Mouse (Mus musculus) lung, postnatal 25 days (tissue): ENCODE measurements around the gene Troap.
A peak's percentile ranks its signal among the peaks of the same experiment; 100 is the strongest.
"Not testable (repeated sequence)": the region's sequence is repeated elsewhere in the genome, so short reads cannot be mapped to it uniquely, and the experiment has no call there.

Experiments used
- DNase-seq: peaks from one replicate; pipeline ENCODE4 v3.0.0; 2022; ENCODE audit warnings: low spot score

The Troap gene

DNA sequence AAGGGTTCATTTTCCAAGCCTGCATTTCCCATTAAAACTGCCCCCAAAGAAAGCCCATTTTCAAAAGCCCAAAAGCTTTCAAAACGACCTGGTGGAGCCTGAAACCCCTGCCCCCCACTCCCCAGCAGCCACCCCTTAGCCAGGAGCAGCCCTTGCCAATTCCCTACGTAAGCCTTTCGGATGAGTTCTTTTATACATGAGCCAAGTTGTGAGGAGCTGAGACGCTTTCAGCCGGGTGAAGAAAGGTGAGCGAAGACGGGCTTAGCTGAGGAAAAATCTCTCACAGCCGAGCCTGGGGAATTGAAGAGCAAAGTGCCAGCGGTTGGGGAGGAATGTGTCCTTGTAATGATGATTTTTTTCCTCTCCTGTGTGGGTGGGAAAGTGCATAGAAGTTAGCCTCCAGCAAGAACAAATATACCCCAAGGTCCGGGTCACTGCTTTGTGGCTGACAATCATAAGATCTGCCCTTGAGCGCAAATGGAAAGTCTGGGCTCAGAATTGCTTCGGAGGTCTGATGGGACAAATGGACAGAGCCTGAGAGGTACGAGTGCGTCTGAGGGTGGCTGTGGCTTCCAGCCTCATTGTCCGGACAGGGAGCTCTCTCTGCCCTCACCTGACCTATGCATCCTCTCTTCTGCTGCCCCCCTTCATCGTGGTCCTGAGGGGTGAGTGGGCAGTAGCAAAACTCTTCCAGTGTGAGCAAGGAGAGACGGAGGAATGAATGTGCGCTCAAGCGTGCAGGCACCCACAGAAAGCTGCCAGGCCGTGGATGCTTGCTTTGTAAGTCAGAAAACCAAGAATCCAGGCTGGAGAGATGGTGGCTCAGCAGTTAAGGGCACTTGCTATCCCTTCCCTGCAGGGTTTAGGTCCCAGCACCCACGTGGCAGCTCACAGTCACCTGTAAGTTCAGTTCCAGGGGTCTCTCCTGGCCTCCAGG is 33.2 kb upstream of the Troap start:
- no peak for DNase-seq

DNA sequence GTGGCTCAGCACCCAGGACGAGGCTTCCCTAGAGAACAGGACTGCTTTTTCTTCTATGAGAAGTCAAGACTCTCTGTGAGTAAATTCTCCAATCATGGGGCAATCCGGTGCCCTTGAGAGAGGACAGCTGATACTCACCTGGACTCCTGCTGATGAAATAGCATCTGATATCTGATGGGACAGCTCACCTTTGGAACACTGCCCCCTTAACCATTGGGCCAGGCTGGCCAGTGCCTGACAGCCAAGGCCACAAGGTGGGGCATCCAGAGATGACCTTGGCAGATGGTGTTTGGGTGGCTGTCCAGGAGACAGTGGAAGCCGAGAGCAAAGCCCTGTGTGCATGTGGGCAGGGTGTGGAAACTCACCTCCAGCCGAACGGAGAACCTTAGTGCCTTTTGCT is 32.0 kb upstream of the Troap start:
- no peak for DNase-seq

DNA sequence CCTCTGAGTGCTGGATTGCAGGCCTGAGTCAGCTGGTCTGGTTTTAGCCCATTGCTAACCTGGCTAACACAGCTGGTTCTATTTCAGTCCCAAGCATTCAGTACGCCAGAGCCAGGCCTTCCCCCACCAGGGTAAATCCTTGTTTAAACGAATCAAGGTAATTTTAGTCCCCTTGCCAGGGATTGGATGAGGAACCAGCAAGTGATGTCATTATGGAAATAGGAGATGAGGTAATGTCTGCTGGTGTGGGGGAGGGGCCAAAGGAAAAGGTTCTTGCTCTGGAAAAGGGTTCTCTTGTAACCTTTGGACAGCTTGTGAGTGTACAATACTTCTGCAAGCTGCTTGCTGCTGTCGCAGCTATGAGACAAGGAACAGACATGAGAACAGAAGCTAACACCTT is 29.5 kb upstream of the Troap start:
- DNase-seq: no peak

DNA sequence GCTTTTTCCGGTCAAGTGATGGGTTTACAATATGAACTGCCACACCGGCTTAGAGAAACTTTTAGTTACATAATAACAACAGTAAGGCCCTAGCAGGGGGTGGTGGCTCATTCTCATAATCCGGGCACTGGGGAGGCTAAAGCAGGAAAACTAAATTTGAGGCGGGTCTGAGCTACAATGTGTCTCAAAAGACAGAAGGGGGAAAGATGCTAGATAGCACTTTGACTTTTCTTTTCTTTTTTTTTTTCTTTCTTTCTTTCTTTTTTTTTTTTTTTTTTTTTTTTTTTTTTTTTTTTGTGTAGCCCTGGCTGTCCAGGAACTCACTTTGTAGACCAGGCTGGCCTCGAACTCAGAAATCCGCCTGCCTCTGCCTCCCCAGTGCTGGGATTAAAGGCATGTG is 28.6 kb upstream of the Troap start:
- DNase-seq: not testable (repeated sequence)

DNA sequence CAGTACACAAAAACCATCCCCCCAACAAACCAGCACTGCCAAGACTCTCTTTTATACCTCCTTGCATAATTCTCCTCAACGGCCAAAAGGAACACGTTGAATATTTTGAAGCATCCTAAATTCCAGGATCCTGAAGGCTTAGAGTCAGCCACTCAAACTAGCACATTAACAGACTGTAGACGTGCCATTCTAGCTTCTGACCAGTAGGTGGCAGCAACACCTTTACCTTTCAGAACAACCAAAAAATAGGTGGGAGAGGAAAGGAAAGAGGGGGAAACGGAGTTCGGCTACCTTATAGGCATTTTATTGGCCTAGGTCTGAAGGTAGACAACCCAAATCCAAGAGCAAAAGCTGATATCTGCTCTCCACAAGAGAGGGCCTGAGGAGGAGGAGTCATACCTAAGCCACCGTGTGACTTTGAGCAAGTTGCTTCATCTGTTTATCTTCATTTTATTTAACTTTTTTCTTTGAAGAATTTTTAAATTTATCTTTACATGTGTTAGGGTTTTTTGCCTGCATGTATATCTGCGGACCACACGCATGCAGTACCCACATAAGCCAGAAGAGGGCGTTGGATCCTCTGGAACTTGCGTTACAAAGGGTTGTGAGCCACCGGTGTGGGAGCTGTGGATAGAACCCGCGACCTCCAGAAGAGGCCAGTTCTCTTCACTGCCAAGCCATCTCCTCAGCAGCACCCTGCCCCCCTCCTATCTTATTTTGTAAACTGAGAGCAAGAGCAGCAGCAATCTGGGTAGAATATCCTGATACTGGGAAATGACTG is 24.7 kb upstream of the Troap start:
- peak; percentile 58 for DNase-seq

DNA sequence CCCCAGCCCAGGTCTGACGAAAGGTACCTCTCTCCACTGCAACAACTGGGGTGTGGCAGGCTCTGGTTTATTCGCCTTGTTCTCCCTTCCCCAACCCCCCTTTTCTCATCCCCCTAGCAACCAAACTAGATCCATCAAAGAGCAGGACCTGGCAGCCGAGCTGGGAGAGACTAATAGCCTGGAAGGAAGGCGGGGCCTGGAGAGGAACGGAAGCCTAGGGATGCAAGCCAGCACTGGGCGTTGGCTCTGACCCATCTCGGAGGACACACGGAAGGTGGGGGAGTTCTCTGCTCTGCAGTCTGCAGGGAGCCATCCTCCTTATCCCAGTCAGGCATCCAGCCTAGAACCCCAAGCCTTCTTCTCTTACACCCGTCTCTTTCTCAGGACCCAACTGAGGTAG is 21.0 kb upstream of the Troap start:
- DNase-seq: no peak

DNA sequence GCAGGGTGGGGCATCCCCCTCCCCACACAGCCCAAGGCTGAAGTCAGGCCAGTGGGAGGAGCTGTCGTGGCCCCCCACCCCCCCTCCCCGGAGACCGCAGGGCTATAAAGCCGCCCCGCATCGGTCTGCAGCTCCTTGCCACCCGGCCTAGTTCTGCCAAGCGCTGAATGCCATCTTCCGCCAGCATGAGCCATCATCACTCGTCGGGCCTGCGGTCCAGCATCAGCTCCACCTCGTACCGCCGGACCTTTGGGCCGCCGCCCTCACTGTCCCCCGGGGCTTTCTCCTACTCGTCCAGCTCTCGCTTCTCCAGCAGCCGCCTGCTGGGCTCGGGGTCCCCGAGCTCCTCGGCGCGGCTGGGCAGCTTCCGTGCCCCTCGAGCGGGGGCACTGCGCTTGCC is 19.3 kb upstream of the Troap start, which contains the start of gene Prph:
TSS of gene Prph (plus strand) at position 135 of the 400 bp plus-strand sequence.
- no peak for DNase-seq

DNA sequence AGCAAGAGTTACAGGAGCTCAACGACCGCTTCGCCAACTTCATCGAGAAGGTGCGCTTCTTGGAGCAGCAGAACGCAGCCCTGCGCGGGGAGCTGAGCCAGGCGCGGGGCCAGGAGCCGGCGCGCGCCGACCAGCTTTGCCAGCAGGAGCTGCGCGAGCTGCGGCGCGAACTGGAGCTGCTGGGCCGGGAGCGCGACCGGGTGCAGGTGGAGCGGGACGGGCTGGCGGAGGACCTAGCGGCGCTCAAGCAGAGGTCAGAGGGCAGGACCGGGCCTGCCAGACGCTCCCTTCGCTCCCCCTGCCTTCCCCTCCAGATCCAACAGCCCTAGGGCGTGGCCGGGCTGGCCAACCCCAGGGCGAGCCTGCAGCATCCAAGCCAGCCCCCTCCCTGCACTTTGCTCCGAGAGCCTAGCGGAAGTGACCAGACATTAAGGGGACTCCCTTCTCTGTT is 18.8 kb upstream of the Troap start:
- DNase-seq: no peak

DNA sequence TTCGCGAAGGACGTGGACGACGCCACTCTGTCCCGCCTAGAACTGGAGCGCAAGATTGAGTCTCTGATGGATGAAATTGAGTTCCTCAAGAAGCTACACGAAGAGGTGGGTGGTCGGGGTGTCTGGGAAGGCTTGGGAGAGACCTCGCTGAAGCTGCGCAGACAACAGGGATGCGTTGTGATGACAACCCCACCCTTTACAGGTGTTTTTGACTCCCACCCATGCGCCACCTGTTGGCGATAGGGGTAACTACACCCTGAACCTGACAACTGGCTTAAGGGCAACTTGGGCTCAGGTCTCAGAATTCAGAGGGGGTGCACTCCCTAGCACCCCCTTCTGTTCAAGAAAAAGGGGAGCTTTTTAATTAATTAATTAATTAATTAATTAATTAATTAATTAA is 18.0 kb upstream of the Troap start:
- no peak for DNase-seq

DNA sequence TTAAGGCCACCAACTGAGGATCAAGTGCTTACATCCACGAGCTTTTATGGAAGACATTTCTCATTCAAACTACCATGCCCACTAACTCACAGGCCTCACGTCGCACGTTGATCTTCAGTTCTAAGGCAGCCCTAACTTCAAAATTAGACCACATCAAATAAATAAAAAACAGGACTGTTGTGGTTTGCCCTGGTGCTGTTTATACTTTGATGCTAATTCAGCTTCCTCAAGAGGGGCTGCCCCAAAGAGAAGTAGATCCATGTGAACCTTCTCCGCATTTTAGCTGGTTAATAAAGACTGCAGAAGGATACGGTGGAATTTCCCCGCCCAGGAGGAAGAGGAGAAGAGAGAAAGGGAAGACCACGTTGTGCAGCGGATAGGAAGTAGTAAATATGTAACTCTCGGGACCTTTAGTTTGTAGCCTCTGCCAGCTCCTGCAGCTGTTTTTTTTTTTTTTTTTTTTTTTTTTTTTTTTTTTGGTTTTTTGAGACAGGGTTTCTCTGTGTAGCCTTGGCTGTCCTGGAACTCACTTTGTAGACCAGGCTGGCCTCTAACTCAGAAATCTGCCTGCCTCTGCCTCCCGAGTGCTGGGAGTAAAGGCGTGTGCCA is 8.7 kb upstream of the Troap start:
- DNase-seq: no peak

DNA sequence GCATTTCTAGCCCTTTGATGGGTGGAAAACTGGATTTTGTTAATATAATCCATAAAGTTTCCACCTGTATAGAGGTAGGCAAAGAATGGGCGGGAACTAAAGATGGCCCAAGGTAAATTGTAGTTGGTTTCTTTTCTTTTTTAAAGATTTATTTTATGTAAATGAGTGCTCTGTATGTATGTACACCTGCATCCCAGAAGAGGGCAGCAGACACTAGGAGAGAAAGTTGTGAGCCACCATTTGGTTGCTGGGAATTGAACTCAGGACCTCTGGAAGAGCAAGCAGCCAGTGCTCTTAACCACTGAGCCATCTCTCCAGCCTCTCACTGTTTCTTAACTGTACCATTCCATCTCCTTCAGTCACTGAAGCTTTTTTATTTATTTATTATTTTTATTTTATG is 2.4 kb upstream of the Troap start:
- no peak for DNase-seq

DNA sequence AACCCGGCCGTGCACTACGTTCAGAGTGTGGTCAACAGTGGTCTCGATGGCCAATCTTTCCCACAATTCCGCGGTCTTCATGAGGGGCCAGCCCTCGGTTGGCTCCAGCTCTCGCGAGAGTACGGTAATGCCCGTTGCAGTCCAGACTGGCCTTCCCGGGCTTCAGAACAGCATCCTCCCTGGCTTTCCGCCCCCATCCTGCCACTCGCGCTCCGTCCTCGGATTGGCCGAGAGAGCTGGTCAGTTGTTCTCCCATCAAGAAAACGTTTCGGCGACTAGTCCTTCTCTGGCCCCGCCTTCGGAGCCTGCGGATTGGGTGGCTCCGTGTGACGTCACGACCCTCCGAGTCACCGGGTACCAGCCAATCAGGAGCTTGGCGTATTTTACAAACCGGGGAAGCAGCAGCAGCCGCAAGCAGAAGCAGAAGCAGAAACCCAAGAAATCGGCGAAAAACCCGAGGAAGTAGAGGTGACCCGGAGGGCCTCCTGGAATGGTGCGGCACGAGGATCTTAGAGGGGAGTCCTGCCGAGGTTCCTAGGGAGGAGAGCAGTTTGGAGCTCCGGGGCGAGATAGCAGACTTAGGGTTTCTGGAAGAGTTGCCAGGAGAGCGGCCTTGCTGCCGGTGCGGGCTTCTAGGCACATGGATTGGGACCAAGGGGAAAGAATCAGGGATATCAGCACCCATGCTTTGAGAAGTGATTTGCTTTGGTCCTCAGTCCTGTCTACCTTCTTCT is 392 bp downstream of the Troap start:
- DNase-seq: peak; percentile 98

DNA sequence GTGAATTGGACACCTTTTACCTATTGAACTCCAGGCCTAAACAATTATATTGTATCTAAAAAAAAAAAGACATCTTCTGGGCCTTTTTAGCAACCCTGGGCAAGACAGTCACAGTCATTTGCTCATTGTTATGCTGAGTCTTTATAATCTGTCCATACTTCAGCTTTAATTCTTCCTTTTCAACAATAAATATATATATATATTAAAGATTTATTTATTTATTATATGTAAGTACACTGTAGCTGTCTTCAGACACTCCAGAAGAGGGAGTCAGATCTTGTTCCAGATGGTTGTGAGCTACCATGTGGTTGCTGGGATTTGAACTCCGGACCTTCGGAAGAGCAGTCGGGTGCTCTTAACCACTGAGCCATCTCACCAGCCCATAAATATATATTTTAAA is 1.6 kb downstream of the Troap start:
- not testable (repeated sequence) for DNase-seq

DNA sequence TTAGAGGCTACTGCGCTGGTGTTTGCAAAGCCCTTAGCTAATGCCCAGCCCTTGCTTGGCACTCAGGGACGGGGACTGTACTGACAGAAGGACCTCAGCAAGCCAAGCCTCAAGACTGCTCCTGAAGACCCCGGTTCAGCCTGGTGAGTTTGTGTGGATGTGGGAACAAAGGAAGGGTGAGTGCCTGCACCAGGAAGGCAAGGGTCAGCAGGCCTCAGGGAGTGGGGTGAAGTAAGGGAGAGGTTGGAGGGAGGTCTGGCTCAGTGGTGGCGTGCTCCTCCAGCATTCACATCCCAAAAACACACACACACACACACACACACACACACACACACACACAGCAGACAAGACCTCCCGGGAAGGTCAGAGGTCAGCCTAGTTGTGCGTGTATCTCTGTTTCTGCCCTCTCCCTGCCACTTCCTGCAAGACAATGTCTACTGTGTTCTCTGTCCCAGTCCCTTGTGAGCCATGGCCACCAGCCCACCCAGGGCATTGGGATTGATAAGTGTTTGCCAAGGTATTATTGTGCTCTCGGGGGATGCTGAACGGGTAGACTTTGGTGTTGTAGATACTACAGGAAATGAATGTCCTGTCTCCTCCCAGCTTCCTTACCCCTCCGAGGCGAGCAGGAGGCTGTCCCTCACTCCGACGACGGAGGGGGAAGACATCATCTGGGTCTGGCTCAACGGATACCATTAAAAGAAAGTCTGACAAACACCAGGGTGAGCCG is 4.0 kb downstream of the Troap start:
- no peak for DNase-seq

DNA sequence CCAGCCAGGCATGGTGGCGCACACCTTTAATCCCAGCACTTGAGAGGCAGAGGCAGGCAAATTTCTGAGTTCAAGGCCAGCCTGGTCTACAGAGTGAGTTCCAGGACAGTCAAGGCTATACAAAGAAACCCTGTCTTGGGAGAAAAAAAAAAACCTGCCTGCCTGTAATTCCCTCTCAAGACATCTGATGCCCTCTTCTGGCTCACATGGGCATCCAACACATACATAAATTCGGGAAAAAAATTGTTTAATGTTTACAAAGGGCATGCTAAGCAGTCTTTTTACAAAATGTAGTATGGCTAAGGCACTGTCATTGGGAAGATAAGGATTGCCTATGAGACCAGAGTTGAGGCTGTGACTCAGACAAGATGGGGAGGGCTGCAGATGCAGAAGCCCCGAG is 5.4 kb downstream of the Troap start:
- DNase-seq: no peak

DNA sequence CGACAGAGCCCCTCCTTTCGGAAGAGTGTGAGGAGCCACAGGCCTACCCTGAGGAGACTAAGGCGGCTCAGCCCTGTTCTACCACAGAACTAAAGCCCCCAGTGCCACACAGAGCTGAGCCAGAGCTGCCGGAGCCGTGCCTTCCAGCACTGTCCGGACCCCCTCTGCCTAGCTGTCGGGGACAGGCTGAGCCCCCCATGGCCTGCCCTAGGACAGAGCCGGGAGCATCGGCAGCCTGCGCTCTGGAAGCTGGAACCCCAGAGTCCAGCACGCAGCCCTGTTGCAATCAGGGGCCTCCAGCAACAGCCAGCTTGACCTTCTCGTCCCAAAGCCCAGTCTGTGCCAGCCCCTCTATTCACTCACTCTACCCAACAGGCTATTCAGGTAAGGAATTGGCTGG is 7.9 kb downstream of the Troap start:
- DNase-seq: no peak

DNA sequence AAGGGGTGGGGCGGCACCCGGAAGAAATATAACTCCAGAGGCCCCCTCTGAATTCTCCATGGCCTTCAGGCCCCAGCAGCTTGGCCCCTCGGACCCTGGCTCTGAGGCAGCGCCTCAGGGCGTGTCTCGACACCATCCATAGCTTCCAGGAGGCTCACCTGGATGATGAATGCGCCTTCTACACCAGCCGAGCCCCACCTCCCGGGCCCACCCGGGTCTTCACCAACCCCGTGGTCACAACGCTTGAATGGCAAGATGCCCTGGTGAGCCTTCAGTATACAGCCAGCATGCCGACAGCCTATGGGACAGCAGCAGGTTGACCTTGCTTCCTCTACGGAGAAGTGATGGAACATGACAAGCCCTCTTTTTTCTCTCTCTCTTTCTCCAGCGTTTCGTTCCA is 8.5 kb downstream of the Troap start:
- DNase-seq: no peak

DNA sequence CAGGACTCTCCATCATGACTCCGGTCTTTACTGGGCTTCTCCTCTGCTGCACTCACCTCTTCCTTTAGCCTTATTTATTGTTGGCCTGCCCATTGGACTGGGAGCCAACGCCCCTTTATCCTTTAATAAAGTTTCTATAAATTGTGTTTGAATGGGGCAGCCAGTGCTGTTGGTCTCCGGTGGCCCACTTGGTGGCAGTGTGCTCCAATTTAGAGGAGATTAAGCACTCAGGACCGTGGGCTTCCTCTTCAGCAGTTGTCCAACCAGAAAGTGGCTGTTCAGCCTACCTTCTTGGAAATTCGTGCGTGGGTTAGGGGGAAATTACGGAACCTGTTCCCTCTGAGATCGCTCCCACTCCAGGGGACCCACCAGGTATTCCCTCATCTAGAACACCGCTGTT is 8.9 kb downstream of the Troap start:
- peak; percentile 37 for DNase-seq

DNA sequence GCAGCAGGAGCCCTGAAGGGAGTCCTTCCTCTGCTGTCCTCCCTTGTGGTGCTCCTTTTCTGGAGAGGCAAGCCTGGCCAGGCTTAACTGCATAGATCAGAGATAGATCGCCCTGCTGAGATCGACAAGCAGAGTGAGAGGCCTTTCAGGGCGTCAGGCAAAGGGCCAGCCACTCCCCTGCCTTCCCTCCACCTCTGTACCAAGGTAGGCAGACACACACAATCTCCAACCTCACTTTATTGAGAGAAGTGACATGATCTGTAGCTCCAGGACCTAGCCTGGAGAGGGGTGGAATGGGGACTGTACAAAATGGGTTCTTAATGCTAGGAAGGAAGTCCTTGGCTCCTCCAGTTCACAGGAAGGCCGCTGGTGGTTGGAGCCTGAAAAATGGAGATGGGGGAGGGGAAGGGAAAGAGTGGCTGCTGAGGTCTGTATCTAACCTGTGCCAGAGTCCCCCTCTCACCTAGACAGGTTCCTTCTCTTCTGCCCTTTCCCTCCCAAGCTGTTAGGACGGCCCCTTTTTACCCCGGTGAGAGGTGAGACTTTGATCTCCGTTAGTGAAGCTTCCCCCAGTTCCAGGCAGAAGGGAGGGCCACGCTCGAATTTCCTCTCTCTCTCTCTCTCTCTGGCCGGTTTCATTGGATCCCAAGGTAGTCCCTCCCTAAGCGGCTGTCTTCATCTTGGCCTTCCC is 9.6 kb downstream of the Troap start:
- no peak for DNase-seq

DNA sequence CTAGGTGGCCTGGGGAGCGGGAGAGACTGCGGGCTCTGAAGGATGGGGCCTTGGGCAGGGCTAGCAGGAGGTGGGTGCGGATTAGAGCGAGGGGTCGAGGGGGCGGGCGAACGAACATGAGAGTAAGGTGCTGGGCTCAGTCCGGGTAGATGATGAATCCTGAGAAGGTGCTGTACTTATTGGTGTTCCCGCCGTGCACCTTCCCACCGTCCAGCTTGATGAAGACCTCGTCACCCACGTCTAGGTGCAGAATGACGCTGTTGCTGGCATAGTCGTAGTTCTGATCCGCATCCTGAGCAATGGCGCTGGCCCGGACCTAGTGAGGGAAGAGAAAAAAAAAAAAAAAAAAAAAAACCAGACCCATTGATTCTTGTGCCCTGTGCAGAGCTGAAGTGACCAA is 10.2 kb downstream of the Troap start:
- no peak for DNase-seq

DNA sequence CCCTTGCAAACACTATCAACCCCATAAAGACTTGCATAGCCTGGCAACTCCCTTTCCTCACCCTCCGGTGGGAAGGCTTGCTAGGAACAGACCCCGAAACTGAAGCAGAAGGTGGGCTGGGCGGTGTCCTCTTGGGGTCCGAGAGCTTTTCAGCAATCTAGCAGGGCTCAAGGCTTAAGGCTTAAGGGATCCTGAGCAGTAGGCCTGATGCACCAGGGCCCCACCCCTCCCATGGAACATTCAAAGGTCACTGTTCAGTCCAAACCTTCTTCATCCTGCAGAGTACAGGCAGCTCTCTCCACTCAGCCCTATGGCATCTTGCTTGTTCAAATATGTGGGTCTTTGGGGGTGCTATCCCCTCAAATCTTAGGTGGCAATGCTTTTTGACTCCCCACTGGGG is 11.6 kb downstream of the Troap start:
- DNase-seq: no peak
